Mouse (Mus musculus): ENCODE measurements around the gene Aggf1.

Aggf1 gene

GRCm38 (mm10) chr13:95332086-95332899 lies 42.9 kb downstream of the Aggf1 start:
- DNase-seq = no peak

- DNase-seq = no peak
Measured at GRCm38 (mm10) chr13:95330507-95330906, 44.6 kb downstream of the Aggf1 start.

- DNase-seq = no peak
Measured at GRCm38 (mm10) chr13:95328767-95329166, 46.4 kb downstream of the Aggf1 start.

- no peak for DNase-seq
Measured at GRCm38 (mm10) chr13:95327345-95327741, 47.8 kb downstream of the Aggf1 start.

- DNase-seq = no peak
Measured at GRCm38 (mm10) chr13:95326611-95327344, 48.4 kb downstream of the Aggf1 start.

GRCm38 (mm10) chr13:95325907-95326550 lies 49.1 kb downstream of the Aggf1 start:
- DNase-seq = no peak

GRCm38 (mm10) chr13:95325080-95325906 lies 49.9 kb downstream of the Aggf1 start:
- DNase-seq = peak; percentile 45 to 60

- peak in 1 of 2 experiments; percentile 22 for DNase-seq
Measured at GRCm38 (mm10) chr13:95324626-95325079, 50.5 kb downstream of the Aggf1 start.

- DNase-seq = peak; percentile 16 to 58
Measured at GRCm38 (mm10) chr13:95323950-95324625, 51.1 kb downstream of the Aggf1 start.

GRCm38 (mm10) chr13:95323400-95323799 lies 51.8 kb downstream of the Aggf1 start, which contains the start of gene Zbed3:
TSS of gene Zbed3 (plus strand) at chr13:95323612.
- DNase-seq = no peak

GRCm38 (mm10) chr13:95320451-95320850 lies 54.7 kb downstream of the Aggf1 start:
- DNase-seq = no peak

- no peak for DNase-seq
Measured at GRCm38 (mm10) chr13:95319153-95319552, 56.0 kb downstream of the Aggf1 start.

GRCm38 (mm10) chr13:95312016-95312415 lies 63.1 kb downstream of the Aggf1 start:
- no peak for DNase-seq

- DNase-seq = no peak
Measured at GRCm38 (mm10) chr13:95307100-95307655, 68.0 kb downstream of the Aggf1 start.

GRCm38 (mm10) chr13:95306596-95306995 lies 68.6 kb downstream of the Aggf1 start:
- no peak for DNase-seq

Data from spleen, adult 18-20 months (tissue).